Mouse (Mus musculus) forebrain, embryonic 12.5 days (tissue): ENCODE data around the gene Fam155a. TPM values are rescaled to one million over a fixed set of nuclear protein-coding genes. Genes with fewer than 3 reads are reported as not detected.
A peak's percentile ranks its signal among the peaks of the same experiment; 100 is the strongest.
"Not testable (repeated sequence)": the region's sequence is repeated elsewhere in the genome, so short reads cannot be mapped to it uniquely, and the experiment has no call there.

Source experiments
- ATAC-seq: fragments of 200-750 bp; cut with Nextera tagmentation; 2 replicates; pipeline ENCODE4 v1.8.0; 2017; ENCODE audit warnings: moderate TSS enrichment; ENCODE audit not compliant: low FRiP score
- H3K27ac ChIP-seq: fragments of 300-500 bp; sonication (generic); 2 replicates; pipeline ENCODE4 v1.5.1; 2016; ENCODE audit warnings: mild to moderate bottlenecking
- H3K27me3 ChIP-seq: fragments of 300-500 bp; sonication (generic); 2 replicates; pipeline ENCODE4 v1.6.1; 2016; ENCODE audit warnings: mild to moderate bottlenecking
- H3K36me3 ChIP-seq: fragments of 300-500 bp; sonication (generic); replicated peaks from 2 replicates; pipeline ENCODE4 v1.6.1; 2016; ENCODE audit warnings: mild to moderate bottlenecking
- H3K4me1 ChIP-seq: fragments of 300-500 bp; sonication (generic); 2 replicates; pipeline ENCODE4 v1.6.1; 2016
- H3K4me2 ChIP-seq: fragments of 300-500 bp; sonication (generic); 2 replicates; pipeline ENCODE4 v1.6.1; 2016; ENCODE audit warnings: mild to moderate bottlenecking, moderate library complexity
- H3K4me3 ChIP-seq: fragments of 300-500 bp; sonication (generic); replicated peaks from 2 replicates; pipeline ENCODE4 v1.5.1; 2016; ENCODE audit warnings: mild to moderate bottlenecking
- H3K9ac ChIP-seq: fragments of 300-500 bp; sonication (generic); 2 replicates; pipeline ENCODE4 v1.6.1; 2016; ENCODE audit warnings: mild to moderate bottlenecking
- H3K9me3 ChIP-seq: fragments of 300-500 bp; sonication (generic); 2 replicates; pipeline ENCODE4 v1.6.1; 2016
- WGBS: fragments of 180-500 bp; shearing (Covaris S2); methylation state at CpG from one replicate; pipeline ENCODE4 v1.1.7; 2016; 5-methylcytosine and 5-hydroxymethylcytosine counted together
- polyA plus RNA-seq: library from polyadenylated mRNA; unstranded; fragments of >200 nt; fragmentation: Nextera tagmentation; extraction: Ambion mirVana; gene quantifications from 2 replicates; pipeline ENCODE4 v1.2.1, GENCODE M21; 2016

The Fam155a gene
- polyA plus RNA-seq, result 5.2 and 6.6 TPM in 2 replicates

- peak; percentile 71 for ATAC-seq
- Histone ChIP-seq H3K4me2 (peak within 1 kb of the TSS; percentile 93), H3K9ac (peak within 1 kb of the TSS; percentile 74), H3K36me3 (no peaks in the 10 kb centered on the region), H3K27ac (peak within 1 kb of the TSS; percentile 85), H3K4me1 (peaks cover 15% of the 10 kb centered on the region), H3K27me3 (peaks cover 44% of the 10 kb centered on the region), H3K9me3 (no peaks in the 10 kb centered on the region), H3K4me3 (peak within 1 kb of the TSS; percentile 69)
- under 1% methylated on average over 29 of the region's 29 CpGs for WGBS
Observed at GRCm38 (mm10) chr8:9770999-9771605, at the start of gene Fam155a. Gene Fam155a (minus strand): TSS chr8:9771161.

DNA sequence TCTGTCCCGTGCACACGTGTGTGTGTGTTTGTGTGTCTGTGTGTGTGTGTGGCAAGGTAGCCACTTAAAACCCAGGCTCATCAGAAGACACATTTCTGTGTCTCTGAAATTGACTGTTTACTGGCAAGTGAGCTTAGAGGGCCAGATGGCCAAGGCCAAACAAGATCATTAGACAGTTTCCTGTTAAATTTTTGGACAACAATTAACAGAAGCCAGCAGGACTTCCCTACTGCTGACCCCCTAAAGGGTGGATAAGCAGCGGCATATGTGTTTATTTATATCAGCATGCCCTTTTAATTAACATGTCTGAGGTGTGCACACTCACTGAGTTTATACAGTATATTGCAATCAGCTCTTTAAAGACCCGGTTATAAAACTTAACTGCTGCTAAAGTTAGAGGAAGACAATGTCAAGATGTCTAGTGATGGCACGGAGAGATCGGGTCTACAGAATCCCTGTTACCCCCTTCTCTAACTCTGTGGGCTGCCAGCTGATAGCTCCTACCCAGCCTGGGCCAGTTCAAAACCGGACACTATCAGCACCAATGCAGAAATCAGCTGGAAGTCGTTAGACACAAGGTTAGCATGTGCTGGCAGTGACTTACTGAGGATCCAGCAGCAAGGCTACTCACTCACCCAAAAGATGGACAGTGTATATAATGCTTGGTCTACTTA is 42.4 kb upstream of the Fam155a start:
- H3K36me3 ChIP-seq, result no peaks in the 10 kb centered on the region
- H3K27me3 ChIP-seq, result no peaks in the 10 kb centered on the region
- H3K9ac ChIP-seq, result no peak overlapping the region
- no peaks in the 10 kb centered on the region for H3K4me1 ChIP-seq
- H3K27ac ChIP-seq, result no peak overlapping the region
- ATAC-seq, result no peak
- WGBS, result 72% methylated on average over 8 of the region's 8 CpGs
- H3K9me3 ChIP-seq, result no peaks in the 10 kb centered on the region
- H3K4me2 ChIP-seq, result no peak overlapping the region
- no peak overlapping the region for H3K4me3 ChIP-seq

GRCm38 (mm10) chr8:9810955-9811530 is 40.1 kb upstream of the Fam155a start:
- Histone ChIP-seq H3K4me3 (no peak overlapping the region), H3K4me1 (no peaks in the 10 kb centered on the region), H3K27me3 (no peaks in the 10 kb centered on the region), H3K27ac (no peak overlapping the region), H3K4me2 (no peak overlapping the region), H3K9me3 (no peaks in the 10 kb centered on the region), H3K36me3 (no peaks in the 10 kb centered on the region), H3K9ac (no peak overlapping the region)
- WGBS, result 79% methylated on average over 12 of the region's 12 CpGs
- ATAC-seq, result no peak

DNA sequence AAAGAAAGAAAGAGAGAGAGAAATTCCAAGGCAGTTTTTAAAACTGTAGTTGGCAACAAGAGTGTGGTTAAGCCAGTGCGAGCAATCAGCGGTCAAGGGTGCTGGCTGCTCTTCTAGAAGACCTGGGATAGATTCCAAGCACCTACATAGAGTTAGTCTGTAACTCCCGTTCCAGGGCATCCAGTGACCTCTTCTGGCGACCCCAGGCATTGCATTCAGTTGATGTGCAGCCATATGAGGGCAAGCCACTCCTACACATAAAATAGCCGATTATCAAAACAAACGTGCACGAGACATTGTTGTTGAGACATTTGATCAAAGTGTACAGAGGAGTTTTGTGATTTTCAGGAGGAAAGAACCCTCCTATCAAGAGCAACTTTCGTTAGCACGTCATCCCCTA is 37.6 kb upstream of the Fam155a start:
- H3K27me3 ChIP-seq, result no peaks in the 10 kb centered on the region
- H3K4me1 ChIP-seq, result no peaks in the 10 kb centered on the region
- no peak for ATAC-seq
- H3K9me3 ChIP-seq, result 0 out of 2 replicates have a peak, but pooled peaks cover 3% of the 10 kb centered on the region
- H3K4me2 ChIP-seq, result no peak overlapping the region
- 87% methylated on average over 9 of the region's 9 CpGs for WGBS
- H3K27ac ChIP-seq, result no peak overlapping the region
- no peak overlapping the region for H3K4me3 ChIP-seq
- no peak overlapping the region for H3K9ac ChIP-seq
- no peaks in the 10 kb centered on the region for H3K36me3 ChIP-seq

- no peak overlapping the region for H3K27ac ChIP-seq
- H3K4me1 ChIP-seq, result no peaks in the 10 kb centered on the region
- WGBS, result 78% methylated on average over 1 of the region's 1 CpGs
- H3K36me3 ChIP-seq, result no peaks in the 10 kb centered on the region
- H3K27me3 ChIP-seq, result no peaks in the 10 kb centered on the region
- ATAC-seq, result no peak
- 0 out of 2 replicates have a peak, but pooled peaks cover 3% of the 10 kb centered on the region for H3K9me3 ChIP-seq
- H3K9ac ChIP-seq, result no peak overlapping the region
- H3K4me2 ChIP-seq, result no peak overlapping the region
- H3K4me3 ChIP-seq, result no peak overlapping the region
Observed at GRCm38 (mm10) chr8:9805676-9806075, 34.7 kb upstream of the Fam155a start.

- H3K27ac ChIP-seq, H3K36me3 ChIP-seq, ATAC-seq, H3K4me1 ChIP-seq, H3K4me2 ChIP-seq, H3K4me3 ChIP-seq, H3K9me3 ChIP-seq, H3K27me3 ChIP-seq, H3K9ac ChIP-seq: not testable (repeated sequence)
- WGBS, result 90% methylated on average over 7 of the region's 11 CpGs
Observed at GRCm38 (mm10) chr8:9800346-9800745, 29.4 kb upstream of the Fam155a start.

- Histone ChIP-seq H3K27me3 (no peaks in the 10 kb centered on the region), H3K27ac (no peak overlapping the region), H3K36me3 (no peaks in the 10 kb centered on the region), H3K9me3 (0 out of 2 replicates have a peak, but pooled peaks cover 3% of the 10 kb centered on the region), H3K4me3 (no peak overlapping the region), H3K9ac (no peak overlapping the region), H3K4me2 (no peak overlapping the region), H3K4me1 (no peaks in the 10 kb centered on the region)
- WGBS, result 89% methylated on average over 11 of the region's 11 CpGs
- no peak for ATAC-seq
Observed at GRCm38 (mm10) chr8:9799923-9800322, 29.0 kb upstream of the Fam155a start.

DNA sequence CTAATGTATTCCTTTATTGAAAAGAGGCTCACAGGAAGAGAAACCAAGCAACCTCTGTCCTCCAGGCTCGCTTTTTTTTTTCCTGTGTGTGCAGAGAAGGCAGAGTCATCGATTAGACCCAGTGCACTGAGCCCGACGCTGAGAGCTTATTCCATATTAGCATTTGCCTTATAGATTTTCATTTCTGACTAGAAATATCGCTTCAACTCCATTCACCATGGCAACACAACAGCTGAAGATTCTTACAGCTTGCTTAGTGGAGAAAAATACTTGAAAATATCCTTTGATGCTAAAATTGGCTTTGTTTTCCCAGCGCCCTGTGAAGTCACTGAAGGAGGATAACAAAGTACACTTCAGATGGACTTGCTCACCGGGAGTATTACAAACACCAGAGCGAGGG is 26.6 kb upstream of the Fam155a start:
- H3K4me1 ChIP-seq, result no peaks in the 10 kb centered on the region
- no peak overlapping the region for H3K4me3 ChIP-seq
- no peak overlapping the region for H3K4me2 ChIP-seq
- no peaks in the 10 kb centered on the region for H3K9me3 ChIP-seq
- no peak for ATAC-seq
- H3K27ac ChIP-seq, result no peak overlapping the region
- WGBS, result 85% methylated on average over 8 of the region's 8 CpGs
- no peaks in the 10 kb centered on the region for H3K36me3 ChIP-seq
- H3K27me3 ChIP-seq, result no peaks in the 10 kb centered on the region
- H3K9ac ChIP-seq, result no peak overlapping the region

DNA sequence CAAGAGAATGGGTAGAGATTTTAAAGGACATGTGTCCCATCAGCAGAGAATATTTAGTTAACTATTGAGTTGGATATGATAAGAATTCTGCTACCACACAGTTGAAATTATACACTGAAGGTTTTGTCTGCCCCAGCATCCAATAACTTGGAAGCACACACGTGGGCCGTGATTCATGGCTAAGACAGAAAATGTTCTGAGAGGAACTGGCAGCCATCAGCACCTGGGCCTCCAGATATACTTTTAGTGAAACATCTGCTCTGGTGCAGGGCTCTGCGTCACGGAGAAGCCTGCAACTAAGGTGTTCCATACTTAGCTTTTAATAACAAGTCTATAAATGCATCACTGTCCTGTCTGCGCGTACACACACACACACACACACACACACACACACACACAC is 24.8 kb upstream of the Fam155a start:
- Histone ChIP-seq H3K4me1 (no peaks in the 10 kb centered on the region), H3K36me3 (no peaks in the 10 kb centered on the region), H3K27me3 (no peaks in the 10 kb centered on the region), H3K9ac (no peak overlapping the region), H3K4me2 (no peak overlapping the region), H3K4me3 (no peak overlapping the region), H3K9me3 (no peaks in the 10 kb centered on the region), H3K27ac (no peak overlapping the region)
- no peak for ATAC-seq
- 92% methylated on average over 6 of the region's 6 CpGs for WGBS

- 70% methylated on average over 9 of the region's 9 CpGs for WGBS
- Histone ChIP-seq H3K36me3 (no peaks in the 10 kb centered on the region), H3K9me3 (no peaks in the 10 kb centered on the region), H3K27ac (no peak overlapping the region), H3K27me3 (no peaks in the 10 kb centered on the region), H3K4me3 (no peak overlapping the region), H3K4me2 (no peak overlapping the region), H3K4me1 (no peaks in the 10 kb centered on the region), H3K9ac (no peak overlapping the region)
- ATAC-seq, result no peak
Observed at GRCm38 (mm10) chr8:9793351-9793750, 22.4 kb upstream of the Fam155a start.

GRCm38 (mm10) chr8:9780332-9780731 is 9.4 kb upstream of the Fam155a start:
- no peaks in the 10 kb centered on the region for H3K9me3 ChIP-seq
- H3K27me3 ChIP-seq, result no peaks in the 10 kb centered on the region
- no peak overlapping the region for H3K9ac ChIP-seq
- no peak for ATAC-seq
- H3K36me3 ChIP-seq, result no peaks in the 10 kb centered on the region
- 83% methylated on average over 10 of the region's 10 CpGs for WGBS
- no peaks in the 10 kb centered on the region for H3K4me1 ChIP-seq
- H3K4me2 ChIP-seq, result no peak overlapping the region
- no peak overlapping the region for H3K27ac ChIP-seq
- no peak overlapping the region for H3K4me3 ChIP-seq

DNA sequence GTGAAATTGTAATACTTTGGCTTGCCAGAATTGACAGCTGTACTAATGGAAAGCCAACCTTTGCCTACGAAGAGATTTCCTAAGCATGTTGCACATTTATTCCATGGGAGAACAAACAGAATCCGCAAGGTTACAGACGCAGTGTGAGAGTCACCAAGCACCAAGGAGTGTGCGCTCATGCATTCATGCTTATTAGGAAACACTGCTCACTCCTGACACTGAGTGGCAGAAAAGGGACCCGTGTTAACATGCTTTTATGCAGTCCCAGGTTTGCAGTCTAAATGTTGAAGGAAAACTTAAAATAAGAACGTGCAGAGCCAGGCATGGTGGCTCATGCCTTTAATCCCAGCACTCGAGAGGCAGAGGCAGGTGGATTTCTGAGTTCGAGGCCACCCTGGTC is 7.2 kb upstream of the Fam155a start:
- Histone ChIP-seq H3K9me3 (no peaks in the 10 kb centered on the region), H3K4me1 (no peaks in the 10 kb centered on the region), H3K27me3 (peaks cover 9% of the 10 kb centered on the region), H3K27ac (no peak overlapping the region), H3K9ac (no peak overlapping the region), H3K36me3 (no peaks in the 10 kb centered on the region), H3K4me3 (no peak overlapping the region), H3K4me2 (no peak overlapping the region)
- 58% methylated on average over 8 of the region's 8 CpGs for WGBS
- no peak for ATAC-seq

DNA sequence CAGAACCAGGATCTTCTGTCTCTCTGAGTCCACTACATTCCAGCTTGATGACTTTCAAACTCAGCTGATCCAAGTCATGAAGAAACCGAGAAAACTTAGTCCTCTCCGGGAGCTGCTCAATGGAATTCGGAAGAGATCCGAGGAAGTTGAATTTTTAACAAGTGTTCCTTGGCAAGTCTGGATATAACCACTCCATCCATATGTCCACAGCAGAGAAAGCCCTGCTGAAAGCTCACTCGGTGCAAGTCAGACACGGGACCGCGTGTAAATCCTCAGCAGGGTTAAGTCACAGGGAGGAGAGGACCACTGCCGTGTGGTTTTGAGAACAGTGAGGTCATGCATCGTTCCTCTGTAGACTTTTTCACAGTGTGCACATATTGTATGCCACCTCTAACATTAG is 5.9 kb upstream of the Fam155a start:
- Histone ChIP-seq H3K9ac (no peak overlapping the region), H3K4me1 (peaks cover 9% of the 10 kb centered on the region; the same call in 1 of the 2 replicates), H3K27ac (no peak overlapping the region), H3K27me3 (peaks cover 18% of the 10 kb centered on the region), H3K4me2 (no peak overlapping the region), H3K36me3 (no peaks in the 10 kb centered on the region), H3K9me3 (no peaks in the 10 kb centered on the region), H3K4me3 (no peak overlapping the region)
- ATAC-seq, result no peak
- WGBS, result 86% methylated on average over 10 of the region's 10 CpGs
